In genomic region chr10:116581719-116582481, GRCm38 (mm10) we compare ENCODE assay signal across 7 mouse cellular contexts. TPM values are rescaled to one million over a fixed set of nuclear protein-coding genes. Genes with fewer than 3 reads are reported as not detected.
A peak's percentile ranks its signal among the peaks of the same experiment; 100 is the strongest.
DNase-seq lines count a peak whose midpoint lies in the region; ATAC-seq lines count a peak whose summit lies in the region.

No protein-coding gene starts in this region.

- DNase-seq in Muller cell, postnatal 12 days (ENCODE audit: inconsistent ontology term), result peak; percentile 78
- DNase-seq in brain, embryonic 18.5 days (ENCODE audit: low read depth, low spot score), result peak; percentile 10
- peak; percentile 47 for DNase-seq in left cerebral cortex, postnatal 4 days
- DNase-seq in mesoderm, embryonic 11.5 days (ENCODE audit: low read depth, low spot score), result peak; percentile 64
- peak; percentile 30 for DNase-seq in spleen, adult 12 weeks (ENCODE audit: low spot score)

- peak overlapping the region; percentile 94 for H3K4me3 ChIP-seq in forebrain, embryonic 13.5 days
- peak overlapping the region; percentile 92 for H3K4me3 ChIP-seq in hindbrain, embryonic 13.5 days

- H3K9me3 ChIP-seq in forebrain, embryonic 13.5 days (replicated peaks), result no peaks in the 10 kb centered on the region
- no peaks in the 10 kb centered on the region for H3K9me3 ChIP-seq in hindbrain, embryonic 13.5 days

- under 1% methylated on average over 62 of the region's 67 CpGs for WGBS in forebrain, embryonic 13.5 days
- WGBS in hindbrain, embryonic 13.5 days, result 1% methylated on average over 67 of the region's 67 CpGs

- peak overlapping the region; percentile 79 for H3K4me2 ChIP-seq in forebrain, embryonic 13.5 days
- H3K4me2 ChIP-seq in hindbrain, embryonic 13.5 days, result peak overlapping the region; percentile 72

- ATAC-seq in forebrain, embryonic 13.5 days, result peak; percentile 84
- peak; percentile 84 for ATAC-seq in hindbrain, embryonic 13.5 days (ENCODE audit: low FRiP score)

- H3K4me1 ChIP-seq in forebrain, embryonic 13.5 days, result peaks cover 26% of the 10 kb centered on the region
- H3K4me1 ChIP-seq in hindbrain, embryonic 13.5 days (replicated peaks), result peaks cover 26% of the 10 kb centered on the region

- H3K9ac ChIP-seq in forebrain, embryonic 13.5 days, result peak overlapping the region; percentile 98
- peak overlapping the region; percentile 96 for H3K9ac ChIP-seq in hindbrain, embryonic 13.5 days

- H3K36me3 ChIP-seq in forebrain, embryonic 13.5 days (ENCODE audit: poor library complexity, severe bottlenecking), result peaks cover 18% of the 10 kb centered on the region; the same call in 1 of the 2 replicates
- peaks cover 14% of the 10 kb centered on the region for H3K36me3 ChIP-seq in hindbrain, embryonic 13.5 days

- peak overlapping the region; percentile 99 for H3K27ac ChIP-seq in forebrain, embryonic 13.5 days
- peak overlapping the region; percentile 100 for H3K27ac ChIP-seq in hindbrain, embryonic 13.5 days

- intact Hi-C loops in left cerebral cortex, postnatal 4 days (cut with DNase I), result no loop called here

- no peaks in the 10 kb centered on the region for H3K27me3 ChIP-seq in forebrain, embryonic 13.5 days
- H3K27me3 ChIP-seq in hindbrain, embryonic 13.5 days, result no peaks in the 10 kb centered on the region

RNA-seq across cellular contexts. Expression of gene Cnot2, which starts 0.6 kb away (rescaled TPM):
- polyA plus RNA-seq in forebrain, embryonic 13.5 days (2015; fragmentation: Nextera tagmentation; extraction: Ambion mirVana), result 115 and 117 TPM in 2 replicates
- 98.2 and 104 TPM in 2 replicates for polyA plus RNA-seq in hindbrain, embryonic 13.5 days (2015; fragmentation: Nextera tagmentation; extraction: Ambion mirVana)
- 10 to 100 TPM; 79.8 to 88.3 TPM for total RNA-seq in left cerebral cortex, postnatal 4 days (2021)

Comparison
In these comparisons a context has a peak if more than half of its experiments do, and no peak if none do; other contexts are left out.
1. Peak in every context shown above with its lines: DNase-seq, ATAC-seq, H3K4me3 ChIP-seq and H3K27ac ChIP-seq.
2. DNase-seq: peak in every context shown above with its lines; median percentile 78 in Muller cell, postnatal 12 days; 64 in mesoderm, embryonic 11.5 days; 47 in left cerebral cortex, postnatal 4 days; 30 in spleen, adult 12 weeks; 10 in brain, embryonic 18.5 days.